Mouse (Mus musculus) MN1 (cell line): ENCODE measurements at regions not wholly inside any gene's neighbourhood (a gene's known extent, or its start where the extent isn't known, plus 50 kb on each side); places are given as distances from the start of the nearest gene placed in this dataset.

ENCODE experiments used
- DNase-seq: peaks from one replicate; pipeline ENCODE4 v3.0.0-alpha.2; 2016; ENCODE audit warnings: low spot score

DNA sequence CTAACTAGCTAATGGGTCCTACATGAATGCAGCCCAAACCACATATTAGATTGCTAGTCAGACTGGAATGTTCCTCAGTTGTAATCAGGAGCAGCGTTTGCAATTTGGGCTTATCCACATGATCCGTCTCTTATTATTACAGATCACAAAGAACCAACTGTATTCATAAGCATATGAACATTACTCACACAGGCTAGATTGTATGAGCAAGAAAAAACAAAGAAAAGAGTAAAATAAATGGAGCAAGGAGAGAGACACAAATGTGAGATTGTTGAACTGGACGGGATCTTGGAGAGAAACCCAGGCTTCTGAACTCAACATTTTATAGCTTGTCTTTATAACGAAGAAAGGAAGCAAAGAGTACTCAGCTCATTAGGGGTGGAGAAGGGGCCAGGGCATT, 148.0 kb upstream of the Dusp10 start:
- DNase-seq: no peak

DNA sequence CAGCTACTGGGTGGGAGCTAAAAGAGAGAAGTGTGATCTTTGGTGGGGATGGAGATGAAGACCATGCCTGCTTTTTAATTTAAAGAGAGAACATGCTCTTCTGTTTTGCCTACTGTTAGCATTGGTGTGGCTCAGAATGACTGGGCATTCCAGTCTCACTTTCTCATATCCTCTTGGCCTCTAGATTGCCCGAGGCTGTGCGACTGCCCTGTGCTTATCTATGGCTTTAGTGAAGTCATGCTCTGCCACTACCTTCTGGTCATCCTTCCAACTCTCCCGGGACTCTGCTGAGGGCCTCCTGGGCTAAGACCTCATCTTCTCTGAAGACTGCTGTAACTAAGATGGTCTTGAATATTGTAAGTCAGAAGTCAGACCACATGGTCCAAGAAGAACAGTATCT, 147.5 kb upstream of the Dusp10 start:
- no peak for DNase-seq

DNA sequence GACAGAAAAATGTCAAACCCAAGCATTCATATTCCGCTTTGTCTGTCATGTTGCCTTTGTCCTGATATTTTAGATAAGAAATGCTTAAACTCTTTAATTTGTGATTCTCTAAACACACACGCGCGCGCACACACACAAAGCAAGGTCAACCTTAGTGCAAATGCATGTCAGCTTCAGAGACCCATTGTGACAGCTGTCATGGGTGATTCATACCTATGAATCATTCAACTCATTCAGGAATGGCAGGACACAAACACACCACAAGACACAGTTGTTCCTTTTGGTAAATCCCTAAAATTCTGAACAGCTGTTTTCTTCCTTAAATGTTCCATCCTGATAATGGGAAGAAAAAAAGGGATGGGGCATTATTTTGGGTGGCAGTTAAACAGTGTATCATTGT, 144.1 kb upstream of the Dusp10 start:
- no peak for DNase-seq

DNA sequence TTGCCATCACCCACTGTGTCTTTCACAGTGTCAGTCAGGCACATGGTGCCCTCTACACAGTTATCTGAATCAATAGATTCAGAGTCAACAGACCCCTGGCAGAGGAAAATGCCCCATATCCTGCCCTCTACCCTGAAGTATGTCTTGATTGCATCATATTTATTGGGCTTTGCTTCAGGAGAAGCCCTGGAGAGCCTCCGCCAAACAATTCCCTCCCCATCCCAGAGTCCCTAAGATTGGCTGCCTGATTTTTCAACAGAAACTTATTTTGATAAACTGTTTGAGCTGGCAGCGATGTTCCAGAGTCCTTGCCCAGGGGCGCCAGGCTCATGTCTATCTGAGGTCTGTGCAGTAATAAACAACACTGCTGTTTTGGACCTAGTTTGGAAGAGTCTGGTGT, 117.2 kb upstream of the Dusp10 start:
- no peak for DNase-seq

DNA sequence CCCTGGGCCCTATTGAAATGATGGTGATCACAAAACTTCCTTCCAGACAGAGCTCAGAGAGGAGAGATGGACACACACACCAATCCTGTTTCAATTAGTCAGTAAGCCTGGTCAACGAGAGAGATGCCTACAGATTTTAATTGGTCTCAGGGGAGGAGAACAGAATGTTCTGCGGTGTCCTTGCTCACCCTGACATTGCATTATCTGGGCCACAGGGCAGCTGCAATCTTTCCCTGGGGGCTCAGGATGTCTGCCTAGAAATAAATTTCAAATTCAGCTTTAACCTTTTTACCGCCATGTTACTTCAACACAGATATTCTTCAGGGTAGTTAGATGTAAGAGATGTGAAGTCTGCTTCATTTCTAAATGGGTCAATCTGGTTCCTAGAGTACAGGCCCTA, 115.0 kb upstream of the Dusp10 start:
- DNase-seq: peak; percentile 21

DNA sequence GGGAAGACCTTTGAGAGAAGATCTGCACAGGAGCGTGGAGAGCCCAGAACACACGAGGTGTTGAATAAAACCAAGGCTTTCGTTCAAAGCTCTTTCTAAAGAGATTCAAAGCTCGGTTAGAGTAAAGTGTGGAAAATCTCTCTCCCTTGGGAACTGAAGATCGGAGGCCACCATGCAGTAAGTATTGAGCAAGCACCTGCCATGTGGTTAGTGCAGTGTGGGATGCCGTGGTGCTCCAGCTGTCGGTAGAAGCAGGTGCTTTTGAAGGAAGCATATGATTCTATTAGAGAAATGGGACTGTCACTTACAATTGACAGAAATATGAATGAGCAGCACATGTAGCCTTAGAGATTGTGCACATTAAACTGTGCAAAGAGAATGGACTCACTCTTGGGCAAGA, 108.5 kb upstream of the Dusp10 start:
- DNase-seq: no peak

DNA sequence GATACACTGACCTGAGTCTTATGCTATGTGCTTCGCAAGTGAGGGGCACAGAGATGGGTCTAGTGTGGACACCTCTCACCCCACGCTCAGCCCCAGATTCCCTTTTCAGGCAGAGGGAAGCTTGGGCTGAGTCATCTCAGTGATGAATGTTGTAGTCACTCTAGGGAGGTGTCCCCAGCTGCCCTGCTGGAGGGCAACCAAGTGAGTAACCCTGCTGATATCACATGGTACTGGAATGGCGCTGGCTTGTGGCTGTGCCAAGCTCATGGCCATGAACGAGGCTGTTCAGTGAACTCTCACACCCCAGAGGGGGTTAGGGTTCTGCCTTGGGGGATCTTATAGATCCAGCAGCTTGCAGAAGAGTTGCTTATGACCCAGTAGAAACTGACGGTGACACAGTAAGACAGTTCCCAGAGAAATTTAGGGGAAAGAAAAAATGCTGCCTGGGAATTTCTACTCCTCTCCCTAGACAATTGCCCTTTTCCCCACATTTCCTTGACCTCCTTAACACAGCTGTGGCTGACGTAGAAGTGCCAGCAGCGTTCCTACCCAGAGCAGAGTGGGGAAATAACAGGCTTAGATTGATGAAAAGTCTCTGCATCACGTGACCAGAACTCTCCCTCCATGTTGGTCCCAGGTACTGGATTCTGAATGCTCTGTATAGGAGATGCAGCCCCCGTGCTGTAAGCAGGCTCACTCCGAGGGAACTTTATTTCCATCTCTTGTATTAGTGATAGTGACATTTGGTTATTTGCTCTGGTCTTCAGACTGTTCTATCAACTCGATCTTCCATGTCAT, 107.6 kb upstream of the Dusp10 start:
- DNase-seq: peak; percentile 28

DNA sequence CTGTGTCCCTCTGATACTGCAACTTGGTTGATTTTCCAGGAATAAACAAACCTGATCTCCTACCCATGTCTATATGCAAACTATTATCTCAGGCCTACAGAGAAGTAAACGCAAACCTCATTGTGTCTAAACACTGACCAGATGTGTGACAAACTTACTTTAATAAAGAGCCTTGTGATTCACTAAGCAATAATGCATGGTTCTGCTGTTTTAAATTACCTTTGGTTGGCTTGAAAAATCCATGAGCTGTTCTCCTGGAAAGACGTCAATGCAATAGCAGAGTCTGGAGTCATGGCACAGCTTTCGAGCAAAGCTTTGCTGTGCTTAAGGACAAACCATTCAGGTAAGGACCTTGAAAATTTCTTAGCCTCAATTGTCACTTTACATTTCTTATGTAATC, 95.4 kb upstream of the Dusp10 start:
- DNase-seq: no peak

DNA sequence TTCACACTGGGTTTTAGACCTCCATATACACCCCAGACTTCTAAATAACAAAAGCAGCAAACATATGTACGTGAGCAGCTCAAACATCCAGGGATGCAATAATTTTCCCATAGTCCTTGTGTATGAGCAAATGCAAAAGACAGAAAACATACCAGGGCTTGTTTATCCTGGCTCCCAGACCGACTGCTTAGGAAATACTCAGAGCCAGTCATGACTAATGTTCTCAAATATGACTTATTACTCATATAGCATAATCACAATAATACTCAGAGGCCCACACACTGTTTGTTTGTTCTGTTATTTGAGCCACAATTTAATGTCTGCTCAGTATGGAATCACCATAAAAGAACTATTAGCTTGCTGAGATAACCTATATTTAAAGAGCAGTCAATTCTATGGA, 91.8 kb upstream of the Dusp10 start:
- DNase-seq: no peak

DNA sequence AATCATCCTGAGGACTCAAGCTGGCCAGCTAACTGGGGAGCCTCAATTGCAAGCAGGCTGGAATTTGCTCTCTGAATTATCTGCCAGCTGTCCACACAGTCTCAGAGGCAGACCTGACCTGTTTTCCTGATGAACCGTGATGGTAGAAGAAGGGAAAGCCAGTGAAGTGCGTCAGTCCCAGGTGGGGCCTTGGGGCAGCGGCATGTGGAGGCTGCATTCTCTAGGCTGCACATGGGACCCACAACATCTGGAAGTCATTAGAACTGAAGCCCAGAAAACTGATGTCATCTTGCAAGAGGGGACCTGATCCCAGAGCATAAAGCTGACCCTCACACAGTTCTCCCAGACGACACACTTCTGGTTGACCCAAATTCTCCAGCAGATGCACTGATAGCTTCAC, 84.6 kb upstream of the Dusp10 start:
- DNase-seq: no peak

DNA sequence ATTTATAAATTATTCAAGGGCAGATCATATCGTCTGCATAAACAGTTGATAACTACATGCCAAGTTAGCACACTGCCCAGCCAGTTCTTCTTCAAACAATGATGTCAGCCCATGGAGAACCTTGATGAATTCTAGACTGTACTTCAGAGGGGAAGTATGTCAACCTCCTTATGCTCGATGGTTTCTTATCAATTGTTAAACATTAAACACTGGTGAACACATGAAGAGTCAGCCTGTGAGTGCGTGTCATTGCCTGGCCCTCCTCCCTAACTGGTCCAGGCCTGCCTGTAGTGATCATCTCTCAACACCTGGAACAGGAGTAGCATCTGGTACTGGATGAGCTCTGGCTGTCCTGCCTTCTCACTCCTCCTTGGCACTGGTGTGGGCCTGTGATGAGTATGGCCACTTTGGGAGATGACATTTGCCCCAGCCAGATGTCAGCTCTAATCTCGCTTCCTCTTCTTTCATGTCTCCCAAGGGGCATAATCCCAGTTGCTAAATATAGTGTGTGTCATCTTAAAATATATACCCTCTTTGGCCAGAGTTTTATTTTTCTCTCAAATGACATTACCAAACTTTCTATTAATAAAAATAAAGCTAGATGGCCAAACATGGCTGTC, 82.6 kb upstream of the Dusp10 start:
- no peak for DNase-seq

DNA sequence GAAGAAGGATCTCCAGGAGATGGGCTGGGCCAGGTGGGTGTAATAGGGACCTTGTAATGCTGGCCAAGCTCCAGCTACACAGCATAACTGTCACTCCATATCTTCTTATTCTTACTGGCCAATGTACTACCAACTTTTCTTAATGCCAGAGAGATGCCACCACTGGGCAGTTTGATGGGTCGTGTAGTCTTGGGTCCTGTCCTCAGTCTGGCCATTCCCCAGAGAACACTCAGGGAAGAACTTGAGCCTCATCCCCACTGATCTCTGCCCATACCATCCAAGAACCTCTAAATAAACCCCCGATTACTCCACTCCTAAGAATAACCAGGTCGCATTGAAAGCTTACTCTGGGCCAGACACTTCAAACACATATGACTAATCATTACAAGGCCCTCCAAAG, 82.0 kb upstream of the Dusp10 start:
- DNase-seq: no peak

DNA sequence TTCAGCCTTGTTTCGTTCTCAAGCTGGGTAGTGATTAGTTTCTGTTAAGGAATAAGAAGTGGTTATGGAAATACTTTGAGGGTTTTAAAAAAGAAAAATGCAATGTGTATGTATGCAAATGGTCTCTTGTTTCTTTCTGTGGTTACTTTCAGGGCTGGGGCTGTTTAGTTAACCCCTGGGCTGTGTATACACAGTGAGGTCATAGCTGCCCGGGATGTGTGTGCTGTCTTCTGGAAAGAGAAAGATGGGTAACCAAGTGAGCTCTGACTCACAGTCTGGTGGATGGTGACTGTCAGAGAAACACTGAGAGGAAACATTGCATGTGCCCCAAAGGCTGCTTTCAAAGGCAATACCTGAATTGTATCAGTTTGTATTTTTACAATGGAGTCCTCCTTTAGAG, 79.3 kb upstream of the Dusp10 start:
- no peak for DNase-seq

DNA sequence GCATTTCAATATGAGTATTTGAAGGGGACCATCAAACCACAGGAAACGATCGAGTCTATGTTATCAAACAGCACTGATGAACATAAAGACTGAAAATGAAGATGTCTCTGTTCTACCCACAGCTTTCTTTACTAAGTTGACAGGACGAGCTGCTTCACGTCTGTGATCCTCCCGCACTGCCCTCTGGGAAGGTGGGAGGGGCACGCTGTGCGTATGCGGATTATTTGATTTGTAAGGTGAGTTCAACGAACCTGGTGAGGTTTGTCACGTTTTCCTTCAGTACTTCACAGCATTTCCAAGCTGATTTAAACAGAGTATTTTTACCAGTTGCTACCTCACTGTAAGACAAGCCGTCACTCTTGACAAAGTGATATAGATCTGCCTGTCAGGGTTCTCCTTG, 75.9 kb upstream of the Dusp10 start:
- no peak for DNase-seq

DNA sequence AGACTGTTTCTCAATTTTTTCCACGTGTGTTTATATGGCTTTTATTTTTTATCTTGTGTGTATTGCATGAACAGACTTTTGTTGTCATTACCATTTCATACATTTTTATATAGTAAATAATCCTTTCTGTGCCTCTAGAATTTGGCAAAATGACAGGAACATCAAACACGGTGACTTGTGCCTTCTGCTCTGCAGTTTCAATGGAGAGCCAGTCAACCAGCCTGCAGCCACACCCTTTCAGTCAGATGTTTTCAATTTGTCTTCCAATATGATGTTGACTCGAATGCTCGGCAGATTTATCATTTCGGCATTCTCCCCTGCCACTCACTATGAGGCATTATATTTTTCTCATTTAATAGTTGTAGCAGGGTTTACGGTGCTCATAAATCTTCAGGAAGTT, 74.7 kb upstream of the Dusp10 start:
- no peak for DNase-seq

DNA sequence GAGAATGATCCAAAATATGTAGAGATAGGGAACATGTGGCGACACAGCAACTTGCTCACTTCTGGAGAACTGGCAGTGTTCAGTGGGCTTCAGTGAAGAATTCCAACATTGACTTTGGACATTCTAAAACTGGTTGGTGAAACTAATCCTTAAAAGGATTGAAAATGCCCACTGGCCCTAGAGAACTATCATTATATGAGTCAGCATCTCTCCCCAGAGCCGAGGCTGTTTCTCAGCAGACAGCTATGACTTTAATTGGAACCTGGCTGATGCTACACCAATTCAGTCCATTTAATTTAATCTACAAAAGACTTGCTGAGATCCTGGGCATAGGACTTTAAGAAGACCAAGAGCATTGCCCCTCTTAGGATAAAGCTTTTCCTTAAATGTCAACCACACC, 72.4 kb upstream of the Dusp10 start:
- DNase-seq: no peak

DNA sequence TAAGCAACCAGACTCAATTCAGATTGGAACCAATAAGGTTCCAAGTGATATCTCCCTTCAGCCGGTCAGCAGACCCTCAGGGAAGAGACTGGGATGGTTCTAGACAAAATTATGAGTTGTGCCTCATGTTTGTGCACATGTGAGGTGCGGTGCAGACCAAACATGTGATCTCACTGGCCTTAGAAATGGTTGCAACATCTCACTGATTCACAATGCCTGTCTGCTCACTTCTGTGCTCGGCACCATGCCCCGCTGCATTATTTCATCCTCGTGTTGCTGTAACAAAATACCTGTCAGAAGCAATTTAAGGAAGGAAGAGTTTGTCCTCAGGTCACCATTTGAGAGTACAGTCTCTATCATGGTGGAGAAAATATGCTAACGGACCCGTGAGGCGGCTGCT, 66.9 kb upstream of the Dusp10 start:
- no peak for DNase-seq

DNA sequence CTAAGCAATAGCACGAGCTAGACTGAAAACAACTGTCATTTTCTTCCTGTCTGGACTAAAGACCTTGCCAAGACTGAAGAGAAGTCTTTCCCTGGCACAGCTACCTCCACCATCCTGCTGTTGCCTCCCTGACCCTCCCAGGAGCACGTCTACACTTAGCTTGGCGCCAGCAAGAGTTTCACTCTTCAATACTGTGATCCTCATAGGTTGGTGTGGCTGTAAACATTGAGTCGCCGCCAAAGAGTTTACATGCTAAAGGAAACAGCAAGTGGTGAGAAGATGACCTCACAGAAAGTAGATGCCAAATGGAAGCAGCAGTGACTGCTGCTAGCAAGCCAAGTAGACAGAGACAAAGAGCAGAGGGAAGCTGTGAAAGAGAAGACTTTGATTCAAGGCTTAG, 66.0 kb upstream of the Dusp10 start:
- no peak for DNase-seq

DNA sequence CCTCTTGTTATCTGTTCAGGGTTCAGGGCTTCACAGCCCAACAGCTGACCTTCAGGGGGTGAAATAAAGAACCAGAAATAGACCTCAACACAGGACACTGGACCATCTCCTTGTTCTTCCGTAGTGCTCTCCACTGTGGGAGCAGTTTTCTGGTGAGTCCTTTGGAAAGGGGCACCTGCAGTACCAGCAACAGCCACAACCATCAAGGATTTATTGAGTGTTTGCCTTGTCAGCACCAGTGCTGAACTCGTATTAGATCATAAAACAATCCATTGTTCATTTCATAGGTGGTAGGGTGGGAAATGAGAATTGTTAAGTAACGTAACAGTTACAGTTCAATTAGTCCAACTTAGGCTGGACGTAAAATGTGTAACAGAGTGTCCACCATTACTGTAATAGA, 63.9 kb upstream of the Dusp10 start:
- no peak for DNase-seq

DNA sequence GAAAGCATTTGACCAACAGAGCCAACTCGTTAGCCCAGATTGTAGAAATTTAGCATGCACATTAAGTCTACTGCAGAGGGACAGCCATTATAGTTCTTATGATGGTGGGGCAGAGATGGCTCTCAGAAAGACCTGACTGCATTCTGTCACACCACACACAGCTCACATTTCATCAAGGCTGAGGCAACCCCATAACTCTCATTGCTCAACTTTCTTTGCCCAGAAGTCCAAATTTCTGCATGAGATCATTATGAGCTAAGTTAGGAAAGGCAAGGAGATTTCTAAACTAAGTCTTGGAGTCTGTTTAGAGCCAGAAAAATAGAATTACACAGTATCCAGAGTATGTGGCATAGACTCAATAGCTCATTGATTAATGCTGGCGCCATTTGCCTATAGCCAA, 59.0 kb upstream of the Dusp10 start:
- no peak for DNase-seq

DNA sequence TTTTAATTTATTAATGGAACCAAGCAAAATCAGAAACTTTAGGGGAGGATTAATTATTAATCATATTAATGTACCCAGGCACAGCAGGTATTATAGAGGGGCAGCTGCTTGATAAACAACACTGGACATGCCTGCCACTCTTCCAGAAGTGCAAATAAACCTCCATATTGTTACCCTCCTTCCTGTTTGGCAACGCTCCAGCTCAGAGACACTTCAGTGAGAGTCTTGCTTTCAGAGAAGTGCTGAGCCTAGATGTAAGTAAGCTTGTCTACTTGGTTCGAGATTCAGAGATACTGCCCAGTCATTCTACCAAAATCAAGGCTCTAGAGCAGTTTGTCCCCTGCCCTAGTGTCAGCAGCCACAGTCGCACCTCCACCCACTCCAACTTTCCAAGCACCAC, 56.7 kb upstream of the Dusp10 start:
- DNase-seq: no peak

DNA sequence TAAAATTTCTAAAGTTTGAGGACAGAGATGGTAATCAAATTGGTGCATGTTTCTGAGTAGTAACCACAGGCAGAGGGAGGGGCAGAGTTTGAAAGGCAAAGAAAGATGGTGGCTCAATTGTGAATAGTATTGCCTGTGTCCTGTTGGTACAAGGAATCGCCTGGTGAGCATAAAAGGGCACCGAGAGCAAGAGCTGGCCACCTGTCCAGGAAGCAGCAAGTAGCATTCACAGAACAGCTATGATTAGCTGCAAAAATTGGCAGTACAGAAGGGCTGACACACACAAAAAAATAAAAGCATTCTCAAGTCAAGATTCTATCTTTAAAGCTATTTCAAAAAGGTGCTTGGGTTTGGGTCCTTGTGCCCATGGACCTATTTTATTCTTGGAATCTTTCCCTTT, 51.7 kb upstream of the Dusp10 start:
- DNase-seq: no peak

DNA sequence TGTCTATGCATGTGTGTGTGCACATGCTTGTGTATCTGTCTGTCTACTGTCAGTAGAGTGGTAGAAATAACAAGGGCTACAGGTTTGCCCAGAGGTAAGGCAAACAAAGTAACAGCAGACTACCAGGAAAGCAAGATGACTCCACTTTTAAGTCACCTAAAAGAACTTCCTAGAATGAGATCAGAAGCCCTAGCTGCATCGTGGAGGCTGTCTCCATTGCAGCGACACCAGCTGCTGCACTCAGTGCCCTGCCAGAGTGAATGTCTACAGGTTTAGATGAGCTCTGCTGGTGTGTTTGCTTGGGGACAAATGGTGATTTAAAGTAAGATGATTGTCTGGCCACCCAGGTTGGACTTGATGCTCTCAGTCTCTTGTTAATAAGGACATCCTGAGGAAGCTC, 50.6 kb upstream of the Dusp10 start:
- DNase-seq: no peak

DNA sequence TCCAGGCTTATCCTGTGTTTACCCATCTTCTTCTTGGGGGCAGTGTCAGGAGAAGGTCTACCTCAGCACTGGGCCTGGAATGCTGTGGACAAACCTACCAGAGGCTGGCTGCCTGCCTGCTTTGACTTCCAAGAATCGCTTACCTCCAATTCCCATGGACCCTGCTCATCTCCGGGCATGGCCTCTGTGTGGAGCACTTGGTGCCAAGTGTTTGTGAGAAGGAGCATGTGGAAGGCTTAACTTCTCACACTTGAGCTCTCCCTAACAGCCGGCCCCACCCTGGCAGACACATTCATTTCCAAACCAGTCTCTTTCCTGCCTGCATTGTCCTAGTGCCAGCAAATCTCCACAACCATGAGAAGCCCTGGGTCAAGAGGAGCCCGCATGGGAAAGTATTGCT, 49.8 kb upstream of the Dusp10 start:
- no peak for DNase-seq
